Mouse (Mus musculus) liver, embryonic 14.5 days (tissue): ENCODE results near the gene Rfxank. TPM values are rescaled to one million over a fixed set of nuclear protein-coding genes. Genes with fewer than 3 reads are reported as not detected.

Experiments used
- ATAC-seq: fragments of 200-750 bp; cut with Nextera tagmentation; 2 replicates; pipeline ENCODE4 v1.8.0; 2017; ENCODE audit warnings: moderate number of reproducible peaks, mild to moderate bottlenecking, moderate library complexity; ENCODE audit not compliant: insufficient read depth
- DNase-seq, 3 experiments: peaks; one replicate each; pipeline ENCODE4 v3.0.0-alpha.2; 2012 to 2013; ENCODE audit warnings: low read depth in 3 of 3, low spot score in 3 of 3
- H3K27ac ChIP-seq: fragments of 300-500 bp; sonication (generic); 2 replicates; pipeline ENCODE4 v1.5.1; 2014; ENCODE audit warnings: moderate library complexity, mild to moderate bottlenecking, control low read depth, inconsistent platforms
- H3K27me3 ChIP-seq: fragments of 300-500 bp; sonication (generic); 2 replicates; pipeline ENCODE4 v1.6.1; 2014; ENCODE audit warnings: mild to moderate bottlenecking, low read length, moderate library complexity; ENCODE audit not compliant: control insufficient read depth, insufficient read depth
- H3K36me3 ChIP-seq: fragments of 300-500 bp; sonication (generic); replicated peaks from 2 replicates; pipeline ENCODE4 v1.6.1; 2014; ENCODE audit warnings: low read depth; ENCODE audit not compliant: control insufficient read depth, insufficient read depth
- H3K4me1 ChIP-seq, 2 experiments: fragments of 200-500 bp in 1 of 2; fragments of 300-500 bp in 1 of 2; sonication (generic) in 1 of 2; replicated peaks; 2 replicates each; pipeline ENCODE4 v1.6.1; 2012 to 2014; ENCODE audit warnings: antibody characterized with exemption in 1 of 2, inconsistent platforms in 1 of 2, low read length in 1 of 2; ENCODE audit not compliant: control insufficient read depth in 2 of 2, insufficient read depth in 2 of 2
- H3K4me2 ChIP-seq: fragments of 300-500 bp; sonication (generic); 2 replicates; pipeline ENCODE4 v1.6.1; 2014; ENCODE audit warnings: low read depth, mild to moderate bottlenecking, control low read depth, moderate library complexity
- H3K4me3 ChIP-seq, 2 experiments: fragments of 200-500 bp in 1 of 2; fragments of 300-500 bp in 1 of 2; sonication (generic) in 1 of 2; 2 replicates each; pipeline ENCODE4 v1.5.1; 2012 to 2014; ENCODE audit warnings: low read depth in 2 of 2, low read length in 2 of 2, mild to moderate bottlenecking in 2 of 2, control low read depth in 1 of 2, inconsistent platforms in 1 of 2, moderate library complexity in 1 of 2; ENCODE audit not compliant: insufficient read depth in 1 of 2
- H3K9ac ChIP-seq: fragments of 300-500 bp; sonication (generic); replicated peaks from 2 replicates; pipeline ENCODE4 v1.6.1; 2014; ENCODE audit warnings: mild to moderate bottlenecking, control low read depth, moderate library complexity
- H3K9me3 ChIP-seq: fragments of 300-500 bp; sonication (generic); 2 replicates; pipeline ENCODE4 v1.6.1; 2016; ENCODE audit warnings: low read length, mixed read lengths; ENCODE audit not compliant: control insufficient read depth
- CTCF ChIP-seq: IDR thresholded peaks from 2 replicates; pipeline ENCODE4 v1.5.1; 2016; ENCODE audit warnings: antibody characterized with exemption, low read depth, control low read depth
- EP300 ChIP-seq: IDR thresholded peaks from 2 replicates; pipeline ENCODE4 v1.6.1; 2016; ENCODE audit warnings: antibody characterized with exemption, low read depth
- WGBS: fragments of 180-500 bp; shearing (Covaris S2); extraction: QIAGEN DNeasy Blood & Tissue Kit; methylation state at CpG from one replicate; pipeline ENCODE4 v1.1.7; 2014; ENCODE audit not compliant: insufficient replicate concordance; 5-methylcytosine and 5-hydroxymethylcytosine counted together
- polyA plus RNA-seq, 2 experiments: library from polyadenylated mRNA; depleted of rRNA in 1 of 2; stranded (reverse) in 1 of 2; unstranded in 1 of 2; fragments of >200 nt; fragmentation: Nextera tagmentation in 1 of 2; extraction: Ambion mirVana in 1 of 2; gene quantifications; 2 replicates each; pipeline versions ENCODE4 v1.2.1 to v1.2.3; 2012 to 2014

Rfxank gene
- polyA plus RNA-seq, 2 experiments = 6.1 to 6.4 TPM

- ATAC-seq = no peak
- Histone ChIP-seq H3K27ac (no peak overlapping the region), H3K9ac (no peak overlapping the region), H3K4me1 (peaks cover 9 to 17% of the 10 kb centered on the region in 2 experiments), H3K9me3 (no peaks in the 10 kb centered on the region), H3K36me3 (peaks cover 4% of the 10 kb centered on the region), H3K4me3 (no peak overlapping the region), H3K27me3 (no peaks in the 10 kb centered on the region), H3K4me2 (no peak overlapping the region)
- DNase-seq = no peak
- WGBS = 92% methylated on average over 4 of the region's 4 CpGs
- TF ChIP-seq EP300 (no peak), CTCF (peak; percentile 75)
Observed at GRCm38 (mm10) chr8:70179082-70179481, 40.1 kb upstream of the Rfxank start.

- ATAC-seq (no peak), DNase-seq (no peak)
- Histone ChIP-seq H3K4me3 (no peak overlapping the region), H3K27ac (no peak overlapping the region), H3K4me1 (peaks cover 18 to 25% of the 10 kb centered on the region in 2 experiments), H3K9me3 (no peaks in the 10 kb centered on the region), H3K9ac (no peak overlapping the region), H3K36me3 (peaks cover 4% of the 10 kb centered on the region), H3K4me2 (no peak overlapping the region), H3K27me3 (no peaks in the 10 kb centered on the region)
- WGBS = 69% methylated on average over 2 of the region's 2 CpGs
- TF ChIP-seq EP300 = no peak
- no peak for TF ChIP-seq CTCF
Observed at GRCm38 (mm10) chr8:70178231-70178630, 39.3 kb upstream of the Rfxank start.

GRCm38 (mm10) chr8:70174079-70174478, 35.1 kb upstream of the Rfxank start:
- H3K9me3 ChIP-seq = no peaks in the 10 kb centered on the region
- no peak overlapping the region for H3K27ac ChIP-seq
- no peak overlapping the region for H3K9ac ChIP-seq
- DNase-seq = no peak
- 69% methylated on average over 7 of the region's 7 CpGs for WGBS
- H3K27me3 ChIP-seq = no peaks in the 10 kb centered on the region
- no peaks in the 10 kb centered on the region; the same call in none of the 2 replicates for H3K36me3 ChIP-seq
- H3K4me1 ChIP-seq = peaks cover 21 to 37% of the 10 kb centered on the region in 2 experiments
- H3K4me3 ChIP-seq = no peak overlapping the region
- H3K4me2 ChIP-seq = peak overlapping the region; percentile 8; the same call in 1 of the 2 replicates
- TF ChIP-seq EP300 = no peak
- TF ChIP-seq CTCF = no peak
- ATAC-seq = no peak

- H3K4me1 ChIP-seq = peaks cover 21 to 37% of the 10 kb centered on the region in 2 experiments
- TF ChIP-seq CTCF (no peak), EP300 (no peak)
- ATAC-seq (peak; percentile 34; the same call in 1 of the 2 replicates), DNase-seq (peak in 1 of 3 experiments; percentile 48)
- no peaks in the 10 kb centered on the region for H3K27me3 ChIP-seq
- WGBS = 34% methylated on average over 5 of the region's 5 CpGs
- no peaks in the 10 kb centered on the region; the same call in none of the 2 replicates for H3K36me3 ChIP-seq
- H3K4me3 ChIP-seq = peak overlapping the region in 1 of 2 experiments; percentile 67; a peak in 2 of 4 replicates
- no peaks in the 10 kb centered on the region for H3K9me3 ChIP-seq
- peak overlapping the region; percentile 76 for H3K4me2 ChIP-seq
- peak overlapping the region; percentile 79 for H3K9ac ChIP-seq
- H3K27ac ChIP-seq = peak overlapping the region; percentile 8; the same call in 1 of the 2 replicates
Observed at GRCm38 (mm10) chr8:70173320-70173719, 34.4 kb upstream of the Rfxank start.

- 2% methylated on average over 27 of the region's 27 CpGs for WGBS
- ATAC-seq (peak; percentile 95), DNase-seq (peak; percentile 92 to 96 (median 94))
- Histone ChIP-seq H3K4me1 (peaks cover 21 to 37% of the 10 kb centered on the region in 2 experiments), H3K4me2 (peak within 1 kb of the TSS; percentile 76), H3K9ac (peak within 1 kb of the TSS; percentile 79), H3K27me3 (no peaks in the 10 kb centered on the region), H3K36me3 (no peaks in the 10 kb centered on the region; the same call in 1 of the 2 replicates), H3K27ac (peak within 1 kb of the TSS; percentile 48), H3K4me3 (peak within 1 kb of the TSS; percentile 67 to 89), H3K9me3 (no peaks in the 10 kb centered on the region)
- TF ChIP-seq CTCF (0 out of 2 replicates have a peak, but pooled peaks have one; percentile 11), EP300 (no peak)
Observed at GRCm38 (mm10) chr8:70172043-70172681, 33.2 kb upstream of the Rfxank start, which contains the start of gene Tmem161a. Gene Tmem161a, plus strand, starts transcription at chr8:70172356.
